Comparison of ENCODE assay signal across 10 mouse cellular contexts in the genomic region with DNA sequence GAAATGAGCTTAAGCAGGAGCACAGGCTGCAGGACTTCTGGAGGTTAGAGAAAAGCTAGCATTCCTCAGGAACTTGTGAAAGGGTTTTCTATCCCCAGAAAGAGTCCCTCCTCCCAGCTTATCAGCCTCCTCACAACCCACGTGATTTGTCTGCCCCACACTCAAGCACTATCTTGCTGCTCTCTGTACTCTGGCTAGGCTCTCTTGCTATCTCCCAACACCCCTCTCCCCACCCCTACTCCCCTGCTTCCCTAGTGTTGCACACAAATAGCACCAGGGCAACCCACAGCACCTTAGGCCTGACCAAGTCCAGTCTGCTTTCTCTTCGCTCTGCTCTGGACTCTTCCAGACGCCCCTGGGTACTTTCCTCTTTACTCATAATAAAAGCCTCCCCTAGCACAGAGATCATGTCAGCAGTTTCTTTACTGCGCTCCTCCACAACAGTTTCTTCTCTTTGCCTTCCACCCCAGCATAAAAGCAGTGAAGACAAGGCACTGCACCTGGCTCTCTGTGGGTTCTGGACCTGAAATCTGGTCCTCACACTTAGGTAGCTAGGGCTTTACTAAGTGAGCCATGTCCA. TPM values are rescaled to one million over a fixed set of nuclear protein-coding genes. Genes with fewer than 3 reads are reported as not detected.
DNase-seq lines count a peak whose midpoint lies in the region; ATAC-seq lines count a peak whose summit lies in the region.
"Had no signal": no experiment of that assay in that cellular context is flagged by ENCODE, and none has a peak within 500 bp of the region (broad histone marks: within the 10 kb centered on the region; RNA-seq: fewer than 3 reads in every experiment).

No protein-coding gene starts in this region.

- no peak overlapping the region for H3K9ac ChIP-seq in kidney, embryonic 15.5 days
- peak overlapping the region; percentile 35; the same call in 1 of the 2 replicates for H3K9ac ChIP-seq in heart, embryonic 15.5 days
- no peak overlapping the region for H3K9ac ChIP-seq in liver, embryonic 15.5 days

- DNase-seq in kidney, postnatal 4 days, result no peak
- DNase-seq in c-Kit-positive CD71-positive TER-119-positive erythroid progenitor cells, embryonic 14.5 days (ENCODE audit: low spot score), result peak; percentile 57
- no peak for DNase-seq in urinary bladder, postnatal 14 days (ENCODE audit: low spot score)
- DNase-seq in embryo, embryonic 11 days, result no peak
- DNase-seq: kidney, adult 9 months had no signal

- WGBS in kidney, embryonic 15.5 days, result 65% methylated on average over 4 of the region's 4 CpGs
- 21% methylated on average over 4 of the region's 4 CpGs for WGBS in heart, embryonic 15.5 days
- WGBS in liver, embryonic 15.5 days (ENCODE audit: insufficient replicate concordance), result 33% methylated on average over 4 of the region's 4 CpGs

- no peaks in the 10 kb centered on the region for H3K9me3 ChIP-seq in kidney, embryonic 15.5 days (replicated peaks)
- H3K9me3 ChIP-seq in heart, embryonic 15.5 days (replicated peaks), result no peaks in the 10 kb centered on the region
- no peaks in the 10 kb centered on the region for H3K9me3 ChIP-seq in liver, embryonic 15.5 days (replicated peaks)

- H3K4me1 ChIP-seq in kidney, embryonic 15.5 days, result peaks cover 56% of the 10 kb centered on the region
- H3K4me1 ChIP-seq in heart, embryonic 15.5 days (replicated peaks), result peaks cover 88% of the 10 kb centered on the region
- H3K4me1 ChIP-seq in liver, embryonic 15.5 days (replicated peaks), result peaks cover 57% of the 10 kb centered on the region

- H3K36me3 ChIP-seq in kidney, embryonic 15.5 days, result peaks cover 22% of the 10 kb centered on the region
- peaks cover 8% of the 10 kb centered on the region; the same call in 1 of the 2 replicates for H3K36me3 ChIP-seq in heart, embryonic 15.5 days
- peaks cover 14% of the 10 kb centered on the region for H3K36me3 ChIP-seq in liver, embryonic 15.5 days (replicated peaks)

- no peak overlapping the region for H3K4me3 ChIP-seq in kidney, embryonic 15.5 days (replicated peaks)
- peak overlapping the region; percentile 5; the same call in 1 of the 2 replicates for H3K4me3 ChIP-seq in heart, embryonic 15.5 days
- no peak overlapping the region for H3K4me3 ChIP-seq in liver, embryonic 15.5 days (replicated peaks)

- no peaks in the 10 kb centered on the region for H3K27me3 ChIP-seq in kidney, embryonic 15.5 days
- H3K27me3 ChIP-seq in heart, embryonic 15.5 days, result no peaks in the 10 kb centered on the region
- no peaks in the 10 kb centered on the region for H3K27me3 ChIP-seq in liver, embryonic 15.5 days

- no peak for ATAC-seq in kidney, embryonic 15.5 days (replicated peaks; ENCODE audit: low FRiP score)
- ATAC-seq in heart, embryonic 15.5 days (replicated peaks; ENCODE audit: insufficient number of reproducible peaks, insufficient read depth, low FRiP score, low read depth), result peak; percentile 91
- ATAC-seq in liver, embryonic 15.5 days (ENCODE audit: insufficient read depth), result peak; percentile 82
- ATAC-seq in cerebellum, adult (ENCODE audit: insufficient number of reproducible peaks, low FRiP score, low TSS enrichment), result no peak

- no peak overlapping the region for H3K4me2 ChIP-seq in kidney, embryonic 15.5 days
- peak overlapping the region; percentile 54 for H3K4me2 ChIP-seq in heart, embryonic 15.5 days
- H3K4me2 ChIP-seq in liver, embryonic 15.5 days, result peak overlapping the region; percentile 35; the same call in 1 of the 2 replicates

- peak overlapping the region; percentile 20; the same call in 1 of the 2 replicates for H3K27ac ChIP-seq in kidney, embryonic 15.5 days
- H3K27ac ChIP-seq in heart, embryonic 15.5 days, result peak overlapping the region; percentile 90
- peak overlapping the region; percentile 49 for H3K27ac ChIP-seq in liver, embryonic 15.5 days (replicated peaks)

RNA-seq across cellular contexts. Expression of a gene that starts 27.1 kb away (rescaled TPM):
- 48.1 and 49.6 TPM in 2 replicates for polyA plus RNA-seq in kidney, embryonic 15.5 days (2015; fragmentation: Nextera tagmentation; extraction: Ambion mirVana)
- 27.2 and 35.6 TPM in 2 replicates for polyA plus RNA-seq in heart, embryonic 15.5 days (2015; fragmentation: Nextera tagmentation; extraction: Ambion mirVana)
- polyA plus RNA-seq in liver, embryonic 15.5 days (2015; fragmentation: Nextera tagmentation; extraction: Ambion mirVana), result 10.2 and 14.8 TPM in 2 replicates

RNA-seq across cellular contexts. Expression of a gene that starts 55.4 kb away (rescaled TPM):
- polyA plus RNA-seq in kidney, embryonic 15.5 days (2015; fragmentation: Nextera tagmentation; extraction: Ambion mirVana), result 0.77 and 0.90 TPM in 2 replicates
- polyA plus RNA-seq in heart, embryonic 15.5 days (2015; fragmentation: Nextera tagmentation; extraction: Ambion mirVana), result 7.8 and 13.6 TPM in 2 replicates
- polyA plus RNA-seq in liver, embryonic 15.5 days (2015; fragmentation: Nextera tagmentation; extraction: Ambion mirVana), result not detected in 2 replicates
- polyA plus RNA-seq: neural tube, embryonic 14.5 days had no signal

Comparison
In these comparisons a context has a peak if more than half of its experiments do, and no peak if none do; other contexts are left out.
1. ATAC-seq: peak in heart, embryonic 15.5 days (single experiment) and liver, embryonic 15.5 days (single experiment); none in kidney, embryonic 15.5 days (single experiment) and cerebellum, adult (single experiment).
2. H3K27ac ChIP-seq: peak in every context shown above with its lines; median percentile 90 in heart, embryonic 15.5 days; 49 in liver, embryonic 15.5 days; 20 in kidney, embryonic 15.5 days.